Mouse (Mus musculus) heart, adult 2 months (tissue): ENCODE results near the gene Cdk5rap3. TPM values are rescaled to one million over a fixed set of nuclear protein-coding genes. Genes with fewer than 3 reads are reported as not detected.
A peak's percentile ranks its signal among the peaks of the same experiment; 100 is the strongest.

Experiments
- DNase-seq, 2 experiments: peaks; one replicate each; pipeline ENCODE4 v3.0.0; 2021
- H3K27ac ChIP-seq: fragments of 200-600 bp; 2 replicates; pipeline ENCODE4 v1.8.1; 2022
- H3K27me3 ChIP-seq: fragments of 200-500 bp; 2 replicates; pipeline ENCODE4 v1.6.1; 2012; ENCODE audit warnings: mild to moderate bottlenecking, low read length, inconsistent platforms, mixed read lengths; ENCODE audit not compliant: control insufficient read depth, insufficient read depth
- H3K36me3 ChIP-seq: fragments of 200-500 bp; 2 replicates; pipeline ENCODE4 v1.6.1; 2012; ENCODE audit warnings: low read length, inconsistent platforms; ENCODE audit not compliant: control insufficient read depth, insufficient read depth
- H3K4me1 ChIP-seq: fragments of 200-500 bp; 2 replicates; pipeline ENCODE4 v1.6.1; 2011; ENCODE audit warnings: low read length; ENCODE audit not compliant: control insufficient read depth, insufficient read depth
- H3K4me3 ChIP-seq: fragments of 200-600 bp; 2 replicates; pipeline ENCODE4 v1.8.1; 2022
- H3K79me2 ChIP-seq: fragments of 200-500 bp; replicated peaks from 2 replicates; pipeline ENCODE4 v1.6.1; 2012; ENCODE audit warnings: mild to moderate bottlenecking, inconsistent platforms, low read length, moderate library complexity, mixed read lengths; ENCODE audit not compliant: control insufficient read depth, insufficient read depth
- H3K9ac ChIP-seq: fragments of 200-500 bp; 2 replicates; pipeline ENCODE4 v1.6.1; 2012; ENCODE audit warnings: low read depth, mild to moderate bottlenecking, control low read depth, inconsistent platforms, low read length, mixed read lengths
- CTCF ChIP-seq: fragments of 200-600 bp; IDR thresholded peaks from 2 replicates; pipeline ENCODE4 v1.8.1; 2022; ENCODE audit warnings: antibody characterized with exemption, mild to moderate bottlenecking, moderate library complexity
- EP300 ChIP-seq: fragments of 200-500 bp; IDR thresholded peaks from 2 replicates; pipeline ENCODE4 v1.6.1; 2011; ENCODE audit warnings: low read depth, low read length, control low read depth; ENCODE audit not compliant: insufficient read depth
- POLR2A ChIP-seq: fragments of 200-500 bp; IDR thresholded peaks from 2 replicates; pipeline ENCODE4 v1.6.1; 2011; ENCODE audit warnings: mild to moderate bottlenecking, low read depth, low read length, control low read depth; ENCODE audit not compliant: insufficient read depth
- WGBS: fragments of 180-500 bp; shearing (Covaris S2); methylation state at CpG from one replicate; pipeline ENCODE4 v1.1.7; 2018; 5-methylcytosine and 5-hydroxymethylcytosine counted together
- intact Hi-C: fragments of 180-260 bp; cut with DNase I; formaldehyde crosslinking; loops from one replicate; pipeline ENCODE4 v1.15.1; 2025
- polyA plus RNA-seq: library from polyadenylated mRNA; depleted of rRNA; stranded (reverse); fragments of >200 nt; gene quantifications from 2 replicates; pipeline ENCODE4 v1.2.3, GENCODE M21; 2012
- total RNA-seq, 2 experiments: library from RNA; stranded (reverse); gene quantifications; 2 replicates each; pipeline ENCODE4 v1.2.3; 2021

Cdk5rap3 gene
- total and polyA plus RNA-seq, 3 experiments, result 13.8 to 25.2 (median 17.4) TPM

DNA sequence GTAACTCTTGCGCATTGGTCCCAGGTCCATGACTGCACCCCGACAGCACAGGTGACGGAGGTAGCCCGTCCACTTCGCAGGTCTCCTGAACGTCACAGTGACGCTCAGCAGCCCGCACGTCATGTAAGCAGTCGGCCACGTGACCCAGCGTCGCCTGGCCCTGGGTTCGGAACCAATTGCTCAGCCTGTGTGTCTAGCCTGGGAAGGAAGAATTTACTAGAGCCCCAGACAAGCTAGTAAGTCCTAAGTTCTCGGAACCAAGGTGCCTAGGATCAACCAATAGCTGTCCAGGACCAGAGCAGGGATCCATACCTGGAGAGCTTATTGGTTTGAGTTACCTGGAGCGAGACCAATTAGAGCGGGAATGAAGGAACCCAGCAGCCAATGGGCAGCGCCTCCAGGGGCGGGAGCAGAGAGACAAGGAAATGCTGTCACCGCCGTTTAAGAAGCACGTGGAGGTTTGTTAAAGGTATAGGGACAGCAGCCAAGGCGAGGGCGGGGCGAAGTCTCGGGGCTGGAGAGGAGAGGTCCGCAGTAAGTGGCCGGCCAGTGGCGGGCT is 27.5 kb upstream of the Cdk5rap3 start, which contains the start of gene Pnpo:
Gene Pnpo (minus strand): TSS at position 241 of the 559 bp plus-strand sequence.
- H3K4me1 ChIP-seq, result peaks cover 2% of the 10 kb centered on the region; the same call in 1 of the 2 replicates
- peak within 1 kb of the TSS; percentile 76 for H3K4me3 ChIP-seq
- no peaks in the 10 kb centered on the region for H3K79me2 ChIP-seq
- peak; percentile 90 to 94 for DNase-seq
- no peaks in the 10 kb centered on the region for H3K27me3 ChIP-seq
- peak within 1 kb of the TSS; percentile 69 for H3K27ac ChIP-seq
- no peaks in the 10 kb centered on the region for H3K36me3 ChIP-seq
- under 1% methylated on average over 29 of the region's 29 CpGs for WGBS
- intact Hi-C loops, result loop anchor here (2.0 kb wide), 1 partner anchor 19 kb away; no protein-coding TSS in a partner anchor
- TF ChIP-seq POLR2A (peak; percentile 53), CTCF (no peak), EP300 (0 out of 2 replicates have a peak, but pooled peaks have one; percentile 30)
- peak within 1 kb of the TSS; percentile 83 for H3K9ac ChIP-seq

- intact Hi-C loops, result no loop called here
- no peaks in the 10 kb centered on the region for H3K27me3 ChIP-seq
- H3K4me3 ChIP-seq, result no peak overlapping the region
- H3K4me1 ChIP-seq, result peaks cover 2% of the 10 kb centered on the region; the same call in 1 of the 2 replicates
- H3K27ac ChIP-seq, result no peak overlapping the region
- H3K79me2 ChIP-seq, result no peaks in the 10 kb centered on the region
- no peaks in the 10 kb centered on the region for H3K36me3 ChIP-seq
- DNase-seq, result no peak
- WGBS, result 86% methylated on average over 6 of the region's 6 CpGs
- TF ChIP-seq POLR2A, result no peak
- TF ChIP-seq EP300, result no peak
- TF ChIP-seq CTCF, result no peak
- no peak overlapping the region for H3K9ac ChIP-seq
Observed at GRCm38 (mm10) chr11:96941989-96942590, 25.8 kb upstream of the Cdk5rap3 start.

- no peaks in the 10 kb centered on the region for H3K79me2 ChIP-seq
- peaks cover 2% of the 10 kb centered on the region; the same call in 1 of the 2 replicates for H3K4me1 ChIP-seq
- H3K27ac ChIP-seq, result no peak overlapping the region
- 72% methylated on average over 16 of the region's 16 CpGs for WGBS
- no peak for DNase-seq
- TF ChIP-seq EP300 (no peak), CTCF (no peak), POLR2A (no peak)
- H3K27me3 ChIP-seq, result no peaks in the 10 kb centered on the region
- no peaks in the 10 kb centered on the region for H3K36me3 ChIP-seq
- no peak overlapping the region for H3K4me3 ChIP-seq
- intact Hi-C loops, result no loop called here
- H3K9ac ChIP-seq, result no peak overlapping the region
Observed at GRCm38 (mm10) chr11:96940578-96941465, 24.5 kb upstream of the Cdk5rap3 start.

DNA sequence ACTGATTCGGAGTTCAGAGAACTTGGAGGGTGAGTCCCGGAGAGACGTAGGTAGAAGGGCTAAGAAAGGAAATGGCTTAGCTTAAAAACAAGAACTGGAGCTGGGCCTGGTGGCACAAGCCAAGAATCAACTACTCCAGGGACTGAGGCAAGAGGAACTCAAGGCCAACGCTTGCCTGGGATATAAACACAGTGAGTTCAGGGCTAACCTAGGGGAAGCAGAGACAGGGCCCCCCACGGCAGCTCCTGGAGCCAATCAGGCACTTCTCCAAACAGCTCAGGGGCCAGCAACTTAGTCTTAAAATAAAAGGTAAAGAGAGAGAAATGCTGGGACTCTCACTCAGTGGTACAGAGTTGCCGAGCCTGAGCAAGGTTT is 22.1 kb upstream of the Cdk5rap3 start:
- no peaks in the 10 kb centered on the region for H3K27me3 ChIP-seq
- no peak for TF ChIP-seq EP300
- no peak for TF ChIP-seq CTCF
- TF ChIP-seq POLR2A, result no peak
- H3K79me2 ChIP-seq, result no peaks in the 10 kb centered on the region
- no peaks in the 10 kb centered on the region for H3K36me3 ChIP-seq
- H3K4me3 ChIP-seq, result no peak overlapping the region
- WGBS, result 57% methylated on average over 6 of the region's 6 CpGs
- DNase-seq, result no peak
- H3K27ac ChIP-seq, result no peak overlapping the region; the same call in 1 of the 2 replicates
- intact Hi-C loops, result no loop called here
- peaks cover 2% of the 10 kb centered on the region; the same call in 1 of the 2 replicates for H3K4me1 ChIP-seq
- no peak overlapping the region for H3K9ac ChIP-seq

DNA sequence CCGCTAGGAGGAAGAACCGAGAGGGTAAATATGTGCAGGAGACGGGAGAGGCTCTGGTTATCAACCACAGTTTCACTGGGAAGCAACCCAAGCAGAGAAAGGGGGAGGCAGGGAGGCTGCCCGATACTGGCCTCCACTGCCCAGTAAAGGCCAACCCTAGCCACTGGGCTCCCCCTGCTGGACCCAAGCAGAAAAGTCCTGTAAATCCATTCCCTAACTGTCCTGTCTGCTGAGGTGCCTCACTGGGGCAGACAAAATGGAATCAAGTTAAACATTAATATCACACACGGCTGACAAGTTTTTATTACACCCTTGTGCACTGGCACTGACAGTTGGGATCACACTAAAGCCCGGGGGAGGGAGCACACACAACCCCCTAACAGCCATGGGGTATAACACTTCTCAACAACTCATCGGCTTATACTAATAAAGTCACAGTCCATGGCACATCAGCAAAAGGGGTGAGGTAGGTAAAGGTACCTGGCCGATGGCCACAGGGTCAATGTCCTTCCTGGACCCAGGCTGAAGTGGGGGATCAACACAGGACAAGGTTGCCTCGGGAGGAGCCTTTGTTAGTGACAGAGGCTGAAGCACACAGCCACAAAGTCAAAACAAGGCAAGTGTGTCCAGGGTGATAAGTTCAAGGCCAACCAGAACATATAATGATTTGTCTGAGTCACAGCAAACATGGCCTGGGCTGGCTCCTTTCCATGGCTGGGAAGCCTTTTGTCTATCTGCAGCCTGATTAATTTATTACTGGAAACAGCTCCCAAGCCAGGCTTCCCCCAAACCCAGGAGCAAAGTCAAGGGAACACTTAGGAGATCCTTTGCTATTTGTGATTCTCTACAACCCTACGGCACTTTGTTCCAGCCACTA is 21.5 kb upstream of the Cdk5rap3 start:
- no peak overlapping the region for H3K9ac ChIP-seq
- H3K27me3 ChIP-seq, result no peaks in the 10 kb centered on the region
- H3K4me3 ChIP-seq, result no peak overlapping the region
- TF ChIP-seq POLR2A (no peak), CTCF (peak; percentile 82)
- no peaks in the 10 kb centered on the region for H3K79me2 ChIP-seq
- H3K27ac ChIP-seq, result no peak overlapping the region
- intact Hi-C loops, result loop anchor here (1.0 kb wide), 1 partner anchor 19 kb away; no protein-coding TSS in a partner anchor
- H3K36me3 ChIP-seq, result no peaks in the 10 kb centered on the region
- H3K4me1 ChIP-seq, result peaks cover 2% of the 10 kb centered on the region; the same call in 1 of the 2 replicates
- peak; percentile 63 to 67 for DNase-seq
- 42% methylated on average over 10 of the region's 10 CpGs for WGBS
